Mouse (Mus musculus) v-Abl transformed pro-B cells (cell line): ENCODE measurements around the gene Sp8.

Experiments
- in situ Hi-C, 2 experiments: fragments of 400-800 bp; cut with MboI; formaldehyde crosslinking; loops; one replicate each; pipeline ENCODE4 v1.15.1; 2025; ENCODE audit not compliant: unreplicated experiment in 2 of 2

Sp8 gene

GRCm38 (mm10) chr12:118847861-118848495 lies 1.8 kb downstream of the Sp8 start:
- in situ Hi-C loops, result no loop called here

- in situ Hi-C loops, result no loop called here
Measured at GRCm38 (mm10) chr12:118848496-118849202, 2.5 kb downstream of the Sp8 start.

GRCm38 (mm10) chr12:118849203-118849861 lies 3.2 kb downstream of the Sp8 start:
- in situ Hi-C loops, result no loop called here

GRCm38 (mm10) chr12:118849996-118850395 lies 3.9 kb downstream of the Sp8 start:
- in situ Hi-C loops, result loop anchor here (5.0 to 25.0 kb wide), 5 partner anchors 395 to 1463 kb away; partner anchors contain the start of gene Cdca7l (in 1 of the 2)

GRCm38 (mm10) chr12:118850851-118851410 lies 4.8 kb downstream of the Sp8 start:
- in situ Hi-C loops, result loop anchor here (5.0 to 25.0 kb wide), 5 partner anchors 396 to 1464 kb away; partner anchors contain the start of gene Cdca7l (in 1 of the 2)

- in situ Hi-C loops, result loop anchor here (5.0 to 25.0 kb wide), 5 partner anchors 399 to 1466 kb away; partner anchors contain the start of gene Cdca7l (in 1 of the 2)
Measured at GRCm38 (mm10) chr12:118853331-118853730, 7.2 kb downstream of the Sp8 start.

- in situ Hi-C loops, result loop anchor here (5.0 to 25.0 kb wide), 5 partner anchors 400 to 1467 kb away; partner anchors contain the start of gene Cdca7l (in 1 of the 2)
Measured at GRCm38 (mm10) chr12:118854401-118854800, 8.3 kb downstream of the Sp8 start.

- in situ Hi-C loops, result loop anchor here (5.0 to 25.0 kb wide), 7 partner anchors 398 to 1468 kb away; partner anchors contain the start of gene Cdca7l (in 1 of the 2)
Measured at GRCm38 (mm10) chr12:118854831-118855453, 8.8 kb downstream of the Sp8 start.

GRCm38 (mm10) chr12:118856151-118856550 lies 10.0 kb downstream of the Sp8 start:
- in situ Hi-C loops, result loop anchor here (5.0 to 25.0 kb wide), 6 partner anchors 399 to 1469 kb away; partner anchors contain the start of gene Cdca7l (in 1 of the 2)

GRCm38 (mm10) chr12:118872673-118873072 lies 26.5 kb downstream of the Sp8 start:
- in situ Hi-C loops, result loop anchor here (25.0 kb wide), 2 partner anchors 1060 to 1485 kb away; partner anchors contain the start of gene Cdca7l (in 1 of the 2)

- in situ Hi-C loops, result no loop called here
Measured at GRCm38 (mm10) chr12:118882790-118883189, 36.7 kb downstream of the Sp8 start.

GRCm38 (mm10) chr12:118887964-118888363 lies 41.8 kb downstream of the Sp8 start:
- in situ Hi-C loops, result no loop called here
